Mouse (Mus musculus) c-Kit-positive CD71-positive TER-119-positive erythroid progenitor cells, embryonic 14.5 days (primary cell): Measurements from ENCODE around the gene Tbcc.

Source experiments
- DNase-seq: peaks from one replicate; pipeline ENCODE4 v3.0.0-alpha.2; 2013; ENCODE audit warnings: low spot score

Tbcc gene

DNA sequence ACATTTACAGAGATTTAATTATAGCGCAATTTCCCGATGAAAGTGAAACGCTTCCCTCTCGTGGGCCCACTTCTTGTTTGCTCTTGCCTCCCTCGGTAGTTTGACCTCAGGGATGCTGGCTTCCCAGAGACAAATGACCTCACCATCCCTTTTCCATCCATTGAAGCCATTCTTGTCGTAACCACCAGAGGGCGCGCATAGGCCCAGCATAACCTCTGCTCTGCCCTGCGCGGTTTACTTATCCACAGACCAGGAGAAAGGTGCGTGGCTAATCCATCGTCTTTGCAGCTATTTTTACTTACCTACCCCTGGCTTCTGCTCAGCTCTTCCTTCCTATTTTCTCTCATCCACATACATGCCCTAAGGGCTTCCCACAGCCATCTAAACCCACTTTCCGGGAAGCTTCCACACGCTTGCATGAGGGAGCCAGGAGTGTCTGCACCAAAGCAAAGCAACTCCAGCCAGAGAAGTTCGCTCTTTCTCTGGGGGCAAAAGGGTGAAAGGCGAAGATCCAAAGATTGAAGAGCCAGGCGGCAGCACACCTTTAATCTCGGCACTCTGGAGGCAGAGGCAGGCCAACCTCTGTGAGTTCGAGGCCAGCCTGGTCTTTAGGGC is 13.5 kb downstream of the Tbcc start:
- DNase-seq = peak; percentile 72

DNA sequence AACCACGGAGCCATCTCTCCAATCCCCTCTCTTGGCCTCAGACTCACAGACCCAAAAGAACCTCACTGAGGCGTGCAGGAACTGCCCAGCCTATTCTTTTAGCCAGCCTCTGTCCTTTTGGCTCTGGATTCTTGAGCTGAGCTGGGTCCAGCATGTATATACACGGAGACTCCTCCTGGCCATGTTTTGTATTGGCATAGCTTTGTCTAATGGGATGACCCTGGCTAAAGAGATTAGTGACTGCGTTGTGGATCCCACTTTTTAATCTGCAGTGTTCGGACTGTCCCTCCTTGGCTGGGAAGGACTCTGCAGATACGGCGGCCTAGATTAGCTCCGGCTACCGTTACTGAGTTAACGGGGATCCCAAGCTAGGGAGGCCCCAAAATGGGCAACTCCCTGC is 19.7 kb downstream of the Tbcc start, which contains the start of gene Prph2:
TSS of gene Prph2 (plus strand) at position 274 of the 400 bp plus-strand sequence.
- DNase-seq = no peak

DNA sequence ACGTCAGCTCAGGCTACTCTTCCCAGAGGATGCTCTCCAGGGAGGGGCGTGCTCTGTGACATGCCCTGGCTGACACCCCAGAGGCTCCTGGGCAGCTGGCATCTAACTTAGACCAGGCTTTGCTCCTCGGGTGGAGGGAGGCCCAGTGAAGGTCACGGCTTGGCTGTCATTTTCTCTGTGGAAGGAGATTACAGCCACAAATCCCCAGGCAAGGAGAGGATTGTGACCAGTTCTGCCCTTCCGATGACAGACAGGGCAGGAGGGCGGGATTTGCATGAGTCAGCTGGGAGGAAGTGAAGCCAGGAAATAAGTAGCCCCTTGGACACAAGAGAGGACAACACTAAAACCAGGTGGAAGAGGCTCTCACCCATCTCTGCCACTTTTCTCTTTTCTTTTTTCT is 21.8 kb downstream of the Tbcc start:
- DNase-seq = no peak

DNA sequence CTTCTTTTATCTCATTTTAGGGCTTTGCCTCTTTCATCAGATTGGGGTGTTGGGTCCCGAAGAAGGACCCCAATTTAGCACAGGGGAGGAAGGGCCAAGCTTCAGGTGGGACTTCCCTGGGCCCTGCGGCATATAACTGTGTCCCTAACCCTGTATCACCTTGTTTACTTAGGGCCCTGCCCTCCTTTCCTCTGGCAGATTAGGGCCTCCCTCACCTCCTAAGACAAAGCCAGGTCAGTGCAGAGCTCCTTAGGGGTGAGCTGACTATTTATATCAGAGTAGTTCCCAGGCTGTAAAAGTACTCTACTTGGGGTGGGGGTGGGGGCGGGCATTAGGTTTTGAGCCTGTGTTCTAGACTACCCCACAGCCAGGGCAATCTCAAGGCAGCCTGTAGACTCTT is 24.6 kb downstream of the Tbcc start:
- DNase-seq = no peak

DNA sequence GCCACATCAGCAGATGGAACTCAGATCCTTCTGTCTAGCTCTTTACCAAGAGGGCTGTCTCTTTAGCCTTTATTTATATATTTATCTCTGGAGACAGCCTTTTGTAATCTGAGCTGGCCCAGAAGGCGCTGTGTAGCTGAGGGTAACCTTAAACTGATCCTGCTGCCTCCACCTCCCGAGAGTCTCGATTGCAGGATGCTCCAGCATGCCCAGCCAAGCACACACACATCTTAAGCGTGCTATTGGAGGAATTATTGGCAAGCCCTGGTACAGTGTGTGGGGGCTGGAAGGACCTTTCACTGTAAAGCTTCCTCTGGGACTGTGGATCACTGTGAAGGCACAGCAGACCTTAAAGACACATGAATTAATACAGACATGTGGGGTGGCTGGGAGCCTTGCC is 28.5 kb downstream of the Tbcc start:
- DNase-seq = no peak

DNA sequence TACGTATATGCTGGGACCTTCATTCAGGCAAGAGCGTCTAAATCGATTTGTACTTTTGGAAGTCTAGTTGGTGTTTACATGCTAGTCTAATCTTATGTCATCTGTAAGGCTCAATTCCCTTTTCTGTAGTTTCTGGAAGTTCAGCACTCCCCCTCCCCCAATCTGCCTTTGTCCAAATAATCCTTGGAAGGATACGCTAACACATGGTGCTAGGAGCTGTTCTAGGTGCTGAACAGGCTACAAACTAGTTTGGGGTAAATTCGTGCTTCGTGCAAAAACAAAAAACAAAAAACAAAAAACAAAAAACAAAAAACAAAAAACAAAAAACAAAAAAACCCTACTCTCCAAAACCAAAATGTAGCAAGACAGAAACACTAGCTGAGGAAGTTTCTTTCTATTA is 30.4 kb downstream of the Tbcc start:
- no peak for DNase-seq

DNA sequence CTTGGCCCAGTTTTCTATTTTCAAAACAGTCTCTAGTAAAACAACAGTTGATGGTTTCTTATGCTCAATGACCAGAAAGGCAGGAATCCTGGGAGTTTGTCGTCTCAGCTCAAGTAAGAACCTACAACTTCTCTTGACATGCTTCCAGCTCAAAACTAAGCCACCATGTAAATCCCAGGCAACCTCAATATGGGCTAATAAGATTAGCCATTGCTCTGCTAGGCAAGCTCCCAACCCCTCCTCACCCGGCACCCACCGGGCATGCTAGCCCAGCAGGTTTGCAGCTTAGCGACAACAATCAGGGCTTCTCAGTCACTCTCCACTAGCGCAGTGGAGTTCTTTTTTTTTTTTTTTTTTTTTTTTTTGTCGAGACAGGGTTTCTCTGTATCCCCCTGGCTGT is 35.7 kb downstream of the Tbcc start:
- no peak for DNase-seq

DNA sequence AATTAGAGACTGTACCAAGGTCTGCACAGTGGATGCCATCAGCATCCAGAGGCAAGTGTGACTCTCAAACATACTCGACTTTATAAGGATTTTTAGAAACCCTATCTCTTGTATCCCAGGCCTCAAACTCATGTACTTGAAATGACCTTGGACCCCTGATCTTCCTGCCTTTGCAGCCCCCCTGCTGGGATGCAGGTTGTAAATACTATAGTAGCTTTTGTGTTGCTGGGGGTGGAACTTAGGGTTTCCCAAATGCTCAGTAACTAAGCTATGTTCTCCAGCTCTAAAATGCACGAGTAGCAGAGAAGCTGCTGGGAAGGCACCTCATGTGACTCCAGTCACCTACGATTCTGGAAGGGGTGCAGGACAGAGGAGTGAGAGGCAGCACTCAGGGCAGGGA is 36.5 kb downstream of the Tbcc start:
- DNase-seq = no peak

DNA sequence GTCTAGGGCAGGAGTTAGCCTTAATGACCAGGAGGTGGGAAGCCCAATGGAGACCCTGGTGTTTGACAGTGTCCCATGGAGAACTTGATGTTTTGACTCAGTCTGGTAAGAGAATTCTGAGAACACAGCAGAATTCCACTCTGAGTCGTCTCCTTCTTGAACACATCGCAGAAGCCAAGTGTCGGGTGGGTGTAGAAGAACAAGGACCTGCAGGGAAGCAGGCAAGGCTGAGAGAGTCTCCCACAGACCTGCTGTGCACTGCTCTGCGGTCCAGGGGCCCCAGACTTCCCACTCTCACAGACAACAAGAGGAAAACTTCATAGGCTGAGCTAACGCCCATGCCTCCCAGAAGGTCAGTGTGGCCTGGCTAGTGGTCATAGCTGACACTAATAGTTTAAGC is 37.3 kb downstream of the Tbcc start:
- no peak for DNase-seq

DNA sequence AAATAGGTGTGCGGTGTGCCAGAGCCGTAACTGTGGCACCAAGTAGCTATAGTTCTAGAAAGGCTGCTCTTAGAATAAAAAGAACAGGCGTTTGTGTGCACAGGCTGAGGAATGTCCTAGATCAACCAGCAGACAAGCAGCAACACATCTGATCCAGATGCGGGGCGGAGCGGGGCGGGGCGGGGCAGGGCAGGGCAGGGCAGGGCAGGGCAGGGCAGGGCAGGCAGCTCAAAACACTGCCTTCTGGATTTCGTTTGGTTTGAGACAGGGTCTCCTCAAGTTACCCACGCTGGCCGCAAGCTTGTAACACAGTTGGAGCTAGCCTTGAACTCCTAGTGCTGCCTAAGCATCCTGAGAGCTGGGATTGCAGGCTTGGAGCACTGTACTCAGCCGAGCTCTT is 38.8 kb downstream of the Tbcc start:
- DNase-seq = no peak

DNA sequence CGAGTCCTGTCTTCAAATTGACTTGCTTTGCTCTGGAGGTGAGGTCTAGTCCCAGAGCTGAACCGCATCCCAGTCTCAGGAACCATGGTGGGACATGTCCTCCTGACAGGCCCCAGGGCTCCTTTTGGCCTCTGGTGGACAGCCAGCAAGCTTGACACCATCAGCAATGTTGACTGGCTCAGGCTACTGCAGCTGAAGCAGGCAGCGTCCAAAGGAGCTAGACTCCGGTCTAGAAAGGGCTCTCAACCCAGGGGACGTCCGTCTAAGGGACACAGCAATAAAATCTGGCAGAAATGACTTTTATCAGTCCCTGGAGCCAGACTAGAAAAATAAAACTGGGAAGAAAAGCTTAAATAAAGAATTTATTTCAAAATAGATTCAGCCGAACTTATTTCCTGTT is 39.4 kb downstream of the Tbcc start:
- no peak for DNase-seq

DNA sequence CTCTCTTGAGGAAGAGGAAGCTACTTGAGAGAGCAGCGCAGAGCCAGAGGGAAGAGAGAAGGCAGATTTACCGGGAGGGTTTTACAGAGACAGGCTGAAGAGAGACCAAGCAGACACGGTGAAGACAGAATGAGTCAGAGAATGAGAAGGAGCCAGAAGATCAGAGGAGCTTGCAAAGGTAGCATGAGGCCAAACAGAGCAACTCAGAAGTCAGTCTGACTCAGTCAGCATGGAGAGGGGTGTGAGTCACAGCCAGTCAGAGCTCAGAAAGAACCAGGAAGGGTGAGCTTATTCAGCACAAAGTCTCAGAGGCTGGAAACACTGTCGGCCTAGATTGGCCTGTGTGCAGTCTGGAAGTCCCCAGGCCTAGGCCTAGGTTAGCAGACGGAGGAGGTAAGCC is 42.5 kb downstream of the Tbcc start:
- DNase-seq = no peak

DNA sequence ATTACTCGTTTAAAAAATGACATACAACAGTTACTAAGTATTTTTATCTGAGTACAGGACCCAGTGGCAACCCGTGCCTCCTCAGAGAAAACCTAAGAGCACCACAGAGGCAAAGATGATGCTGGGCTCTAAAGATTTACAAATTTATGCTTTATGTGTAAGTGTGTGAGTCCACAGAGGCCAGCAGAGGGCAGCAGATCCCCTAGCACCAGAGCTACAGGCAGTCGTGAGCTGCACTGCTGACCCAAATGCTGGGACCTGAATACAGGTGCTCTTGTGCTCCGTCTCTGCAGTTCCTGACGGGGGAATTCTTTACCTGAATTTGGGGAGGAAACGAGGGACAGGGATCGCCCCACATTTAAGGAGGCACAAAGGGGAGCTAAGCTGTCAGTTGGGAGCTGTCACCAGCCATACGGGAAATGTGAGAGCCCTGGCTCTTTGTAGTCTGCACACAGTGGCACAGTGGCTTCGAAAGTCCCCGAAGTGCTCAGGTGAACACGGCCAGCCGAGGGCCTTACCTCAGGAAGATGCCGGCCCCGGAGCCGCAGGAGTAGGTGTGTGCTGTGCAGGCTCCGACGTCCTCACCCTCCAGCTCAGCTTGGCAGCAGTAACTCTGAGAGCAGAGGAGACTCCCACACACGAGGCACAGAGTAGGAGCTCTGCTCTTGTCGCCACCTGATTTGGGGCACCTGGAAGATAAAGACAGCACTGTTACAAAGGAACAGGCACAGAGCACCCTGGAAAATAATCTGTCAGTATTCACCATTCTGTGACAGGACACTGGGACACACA is 43.3 kb downstream of the Tbcc start:
- DNase-seq = peak; percentile 43

DNA sequence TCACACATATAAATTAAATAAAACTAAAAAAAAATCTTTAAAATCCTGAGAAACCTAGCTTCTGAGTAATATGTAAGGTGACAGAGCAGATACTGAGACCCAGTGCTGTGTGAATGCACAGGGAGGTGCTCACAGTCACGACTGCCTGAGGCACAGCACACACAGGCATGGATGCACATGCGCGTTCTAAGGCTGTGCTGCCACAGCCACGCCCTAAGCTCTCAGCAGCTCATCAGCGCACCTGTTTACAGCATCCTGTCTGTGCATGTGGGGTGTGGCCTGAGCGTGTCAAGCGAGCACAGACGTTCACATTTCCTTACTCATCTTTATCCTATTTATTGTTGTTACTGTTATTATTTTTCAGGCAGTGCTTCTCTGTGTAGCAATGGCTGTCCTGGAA is 50.0 kb downstream of the Tbcc start:
- DNase-seq = no peak
